Mouse (Mus musculus) G1E (cell line): ENCODE data around the gene Rpl9.

ENCODE experiments used
- CTCF ChIP-seq: IDR thresholded peaks from 2 replicates; pipeline ENCODE4 v1.5.1; 2012; ENCODE audit warnings: low read depth, low read length, inconsistent platforms, mixed read lengths
- GATA1 ChIP-seq: IDR thresholded peaks from 2 replicates; pipeline ENCODE4 v1.6.1; 2012; ENCODE audit warnings: borderline replicate concordance, low read length, inconsistent platforms, mixed read lengths
- GATA2 ChIP-seq: IDR thresholded peaks from 2 replicates; pipeline ENCODE4 v1.6.1; 2012; ENCODE audit warnings: low read depth, low read length, inconsistent platforms, borderline replicate concordance
- POLR2AphosphoS5 ChIP-seq: IDR thresholded peaks from 2 replicates; pipeline ENCODE4 v1.6.1; 2012; ENCODE audit warnings: low read depth, low read length, inconsistent platforms; ENCODE audit not compliant: insufficient replicate concordance
- TAL1 ChIP-seq: conservative IDR thresholded peaks from 2 replicates; pipeline ENCODE4 v1.6.1; 2012; ENCODE audit warnings: low read depth, low read length, inconsistent platforms, mixed read lengths

GRCm38 (mm10) chr5:65350508-65350907, 40.7 kb downstream of the Rpl9 start:
- no peak for TF ChIP-seq CTCF
- TF ChIP-seq POLR2AphosphoS5 = no peak
- TF ChIP-seq GATA1 = no peak
- no peak for TF ChIP-seq TAL1
- no peak for TF ChIP-seq GATA2
